Mouse (Mus musculus): ENCODE measurements around the gene AI413582. TPM values are rescaled to one million over a fixed set of nuclear protein-coding genes. Genes with fewer than 3 reads are reported as not detected.

Gene AI413582
- polyA plus RNA-seq, 1 experiment = 46.0 TPM

GRCm38 (mm10) chr17:27592565-27592910 is 27.0 kb upstream of the AI413582 start:
- Histone ChIP-seq H3K27me3 (ENCODE audit: control insufficient read depth, insufficient read depth, insufficient read length) (no peaks in the 10 kb centered on the region), H3ac (ENCODE audit: control insufficient read depth, insufficient read length) (no peak overlapping the region), H3K36me3 (ENCODE audit: control insufficient read depth, insufficient read depth) (peaks cover 6% of the 10 kb centered on the region), H3K79me2 (ENCODE audit: control insufficient read depth, insufficient read depth) (peaks cover 18% of the 10 kb centered on the region), H3K4me3 (no peak overlapping the region), H3K4me2 (ENCODE audit: low read depth) (no peak overlapping the region)
- TF ChIP-seq MYOD1 (IDR thresholded peaks at IDR 0.05; ENCODE audit: control insufficient read depth in 1 of 3, insufficient read length in 2 of 3, low read depth in 2 of 3) = peak in 1 of 3 experiments; percentile 3
- no peak for TF ChIP-seq TCF12 (IDR thresholded peaks at IDR 0.05; ENCODE audit: insufficient read depth, poor library complexity, severe bottlenecking)

- Histone ChIP-seq H3ac (ENCODE audit: control insufficient read depth, insufficient read length) (no peak overlapping the region), H3K4me2 (ENCODE audit: low read depth) (no peak overlapping the region), H3K79me2 (ENCODE audit: control insufficient read depth, insufficient read depth) (peaks cover 18% of the 10 kb centered on the region), H3K36me3 (ENCODE audit: control insufficient read depth, insufficient read depth) (peaks cover 6% of the 10 kb centered on the region), H3K4me3 (no peak overlapping the region), H3K27me3 (ENCODE audit: control insufficient read depth, insufficient read depth, insufficient read length) (no peaks in the 10 kb centered on the region)
- TF ChIP-seq TCF12 (IDR thresholded peaks at IDR 0.05; ENCODE audit: insufficient read depth, poor library complexity, severe bottlenecking) = no peak
- no peak for TF ChIP-seq USF1 (IDR thresholded peaks at IDR 0.05; ENCODE audit: low read depth)
- no peak for TF ChIP-seq MYOD1 (IDR thresholded peaks at IDR 0.05; ENCODE audit: control insufficient read depth in 1 of 3, insufficient read length in 2 of 3, low read depth in 2 of 3)
- TF ChIP-seq E2F4 (IDR thresholded peaks at IDR 0.05; ENCODE audit: insufficient read depth) = no peak
- no peak for TF ChIP-seq POLR2AphosphoS2 (IDR thresholded peaks at IDR 0.05; ENCODE audit: insufficient read length, low read depth)
- TF ChIP-seq MAX (IDR thresholded peaks at IDR 0.05; ENCODE audit: low read depth) = no peak
- TF ChIP-seq SRF (IDR thresholded peaks at IDR 0.05; ENCODE audit: control insufficient read depth, insufficient read length, low read depth) = no peak
- TF ChIP-seq TCF3 (IDR thresholded peaks at IDR 0.05; ENCODE audit: insufficient read length, low read depth) = no peak
- no peak for TF ChIP-seq POLR2A (IDR thresholded peaks at IDR 0.05; ENCODE audit: insufficient read length, low read depth)
- no peak for TF ChIP-seq MYOG (IDR thresholded peaks at IDR 0.05; ENCODE audit: control insufficient read depth in 1 of 3, insufficient read depth in 1 of 3, insufficient read length in 2 of 3, low read depth in 2 of 3)
- TF ChIP-seq REST (IDR thresholded peaks at IDR 0.05; ENCODE audit: insufficient read depth, insufficient read length) = no peak
- TF ChIP-seq CEBPB (IDR thresholded peaks at IDR 0.05; ENCODE audit: insufficient read depth, poor library complexity, severe bottlenecking) = no peak
These were observed 26.4 kb upstream of the AI413582 start for GRCm38 (mm10) chr17:27591826-27592564.

DNA sequence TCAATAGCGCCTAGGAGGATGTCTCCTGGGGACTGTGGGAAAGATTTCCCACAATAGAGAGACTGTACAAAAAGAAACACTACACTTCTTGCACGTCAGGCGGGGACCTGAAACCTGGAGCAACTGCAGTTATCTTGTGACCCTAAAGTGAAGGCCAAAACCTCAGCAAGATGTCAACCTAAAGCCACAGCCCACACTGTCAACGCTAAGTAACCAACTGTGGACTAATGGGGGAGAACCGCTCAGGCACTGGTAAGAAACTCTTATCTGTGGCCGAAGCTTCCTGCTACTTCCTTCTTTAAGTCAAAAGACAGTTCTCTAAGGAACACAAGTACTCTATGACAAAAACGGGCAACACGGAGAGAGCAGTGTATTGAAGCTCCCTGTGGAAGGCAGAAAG is 22.7 kb upstream of the AI413582 start:
- Histone ChIP-seq H3K4me2 (ENCODE audit: low read depth) (no peak overlapping the region), H3ac (ENCODE audit: control insufficient read depth, insufficient read length) (no peak overlapping the region), H3K27me3 (ENCODE audit: control insufficient read depth, insufficient read depth, insufficient read length) (no peaks in the 10 kb centered on the region), H3K79me2 (ENCODE audit: control insufficient read depth, insufficient read depth) (peaks cover 22% of the 10 kb centered on the region), H3K36me3 (ENCODE audit: control insufficient read depth, insufficient read depth) (no peaks in the 10 kb centered on the region), H3K4me3 (no peak overlapping the region)
- TF ChIP-seq REST (IDR thresholded peaks at IDR 0.05; ENCODE audit: insufficient read depth, insufficient read length) = no peak
- TF ChIP-seq TCF3 (IDR thresholded peaks at IDR 0.05; ENCODE audit: insufficient read length, low read depth) = no peak
- TF ChIP-seq CEBPB (IDR thresholded peaks at IDR 0.05; ENCODE audit: insufficient read depth, poor library complexity, severe bottlenecking) = no peak
- no peak for TF ChIP-seq E2F4 (IDR thresholded peaks at IDR 0.05; ENCODE audit: insufficient read depth)
- TF ChIP-seq MYOG (IDR thresholded peaks at IDR 0.05; ENCODE audit: control insufficient read depth in 1 of 3, insufficient read depth in 1 of 3, insufficient read length in 2 of 3, low read depth in 2 of 3) = no peak
- no peak for TF ChIP-seq POLR2AphosphoS2 (IDR thresholded peaks at IDR 0.05; ENCODE audit: insufficient read length, low read depth)
- no peak for TF ChIP-seq TCF12 (IDR thresholded peaks at IDR 0.05; ENCODE audit: insufficient read depth, poor library complexity, severe bottlenecking)
- TF ChIP-seq MYOD1 (IDR thresholded peaks at IDR 0.05; ENCODE audit: control insufficient read depth in 1 of 3, insufficient read length in 2 of 3, low read depth in 2 of 3) = no peak
- TF ChIP-seq MAX (IDR thresholded peaks at IDR 0.05; ENCODE audit: low read depth) = no peak
- TF ChIP-seq SRF (IDR thresholded peaks at IDR 0.05; ENCODE audit: control insufficient read depth, insufficient read length, low read depth) = no peak
- TF ChIP-seq USF1 (IDR thresholded peaks at IDR 0.05; ENCODE audit: low read depth) = no peak
- TF ChIP-seq POLR2A (IDR thresholded peaks at IDR 0.05; ENCODE audit: insufficient read length, low read depth) = no peak

GRCm38 (mm10) chr17:27587252-27587651 is 21.7 kb upstream of the AI413582 start:
- Histone ChIP-seq H3K36me3 (ENCODE audit: control insufficient read depth, insufficient read depth) (no peaks in the 10 kb centered on the region), H3K4me3 (no peak overlapping the region), H3ac (ENCODE audit: control insufficient read depth, insufficient read length) (no peak overlapping the region), H3K4me2 (ENCODE audit: low read depth) (no peak overlapping the region), H3K79me2 (ENCODE audit: control insufficient read depth, insufficient read depth) (peaks cover 15% of the 10 kb centered on the region), H3K27me3 (ENCODE audit: control insufficient read depth, insufficient read depth, insufficient read length) (no peaks in the 10 kb centered on the region)
- no peak for TF ChIP-seq MYOG (IDR thresholded peaks at IDR 0.05; ENCODE audit: control insufficient read depth in 1 of 3, insufficient read depth in 1 of 3, insufficient read length in 2 of 3, low read depth in 2 of 3)
- TF ChIP-seq TCF12 (IDR thresholded peaks at IDR 0.05; ENCODE audit: insufficient read depth, poor library complexity, severe bottlenecking) = no peak
- no peak for TF ChIP-seq POLR2AphosphoS2 (IDR thresholded peaks at IDR 0.05; ENCODE audit: insufficient read length, low read depth)
- TF ChIP-seq CEBPB (IDR thresholded peaks at IDR 0.05; ENCODE audit: insufficient read depth, poor library complexity, severe bottlenecking) = no peak
- TF ChIP-seq TCF3 (IDR thresholded peaks at IDR 0.05; ENCODE audit: insufficient read length, low read depth) = no peak
- TF ChIP-seq E2F4 (IDR thresholded peaks at IDR 0.05; ENCODE audit: insufficient read depth) = no peak
- TF ChIP-seq SRF (IDR thresholded peaks at IDR 0.05; ENCODE audit: control insufficient read depth, insufficient read length, low read depth) = no peak
- TF ChIP-seq USF1 (IDR thresholded peaks at IDR 0.05; ENCODE audit: low read depth) = no peak
- no peak for TF ChIP-seq REST (IDR thresholded peaks at IDR 0.05; ENCODE audit: insufficient read depth, insufficient read length)
- TF ChIP-seq MAX (IDR thresholded peaks at IDR 0.05; ENCODE audit: low read depth) = no peak
- TF ChIP-seq MYOD1 (IDR thresholded peaks at IDR 0.05; ENCODE audit: control insufficient read depth in 1 of 3, insufficient read length in 2 of 3, low read depth in 2 of 3) = no peak
- no peak for TF ChIP-seq POLR2A (IDR thresholded peaks at IDR 0.05; ENCODE audit: insufficient read length, low read depth)
